In genomic region chr7:27857227-27857626, GRCm38 (mm10) we compare ENCODE assay signal across 21 mouse cellular contexts. TPM values are rescaled to one million over a fixed set of nuclear protein-coding genes. Genes with fewer than 3 reads are reported as not detected.
DNase-seq lines count a peak whose midpoint lies in the region; ATAC-seq and TF ChIP-seq lines count a peak whose summit lies in the region.
"Had no signal": no experiment of that assay in that cellular context is flagged by ENCODE, and none has a peak within 500 bp of the region (broad histone marks: within the 10 kb centered on the region; RNA-seq: fewer than 3 reads in every experiment).

Zfp607a (plus strand) TSS chr7:27857527.

- TF ChIP-seq POLR2A in olfactory bulb, adult 2 months (IDR thresholded peaks at IDR 0.05; ENCODE audit: insufficient read depth, low read depth, low read length) = no peak

- no peaks in the 10 kb centered on the region for H3K9me3 ChIP-seq in neural tube, embryonic 15.5 days (replicated peaks)
- H3K9me3 ChIP-seq in kidney, embryonic 14.5 days (ENCODE audit: control insufficient read depth, low read length) = no peaks in the 10 kb centered on the region
- H3K9me3 ChIP-seq: embryonic facial prominence, embryonic 10.5 days; embryonic facial prominence, embryonic 12.5 days; forebrain, embryonic 13.5 days; forebrain, embryonic 15.5 days had no signal

- peak; percentile 5 for DNase-seq in neural tube, embryonic 10.5 days (ENCODE audit: extremely low spot score, low spot score)
- DNase-seq in kidney, postnatal 36 days = no peak
- DNase-seq: adrenal gland, adult 8-10 months; adrenal gland, postnatal 14 days; adrenal gland, postnatal 36 days; cerebellum, adult 11-12 months; cerebellum, adult 2 months; cerebellum, adult 9-10 months; cerebellum, postnatal 10 days; cerebellum, postnatal 36 days; forebrain, postnatal 0 days had no signal

- no peak within 1 kb of the TSS for H3K4me2 ChIP-seq in neural tube, embryonic 15.5 days
- H3K4me2 ChIP-seq in kidney, embryonic 14.5 days (replicated peaks; ENCODE audit: low read depth, low read length) = no peak within 1 kb of the TSS
- H3K4me2 ChIP-seq: embryonic facial prominence, embryonic 12.5 days; forebrain, embryonic 13.5 days; forebrain, embryonic 15.5 days had no signal

- H3K9ac ChIP-seq in neural tube, embryonic 15.5 days (replicated peaks) = no peak within 1 kb of the TSS
- no peak within 1 kb of the TSS for H3K9ac ChIP-seq in kidney, embryonic 14.5 days (ENCODE audit: low read depth, low read length)
- H3K9ac ChIP-seq: embryonic facial prominence, embryonic 12.5 days; forebrain, embryonic 13.5 days; forebrain, embryonic 15.5 days; forebrain, postnatal 0 days had no signal

- peaks cover 32% of the 10 kb centered on the region for H3K36me3 ChIP-seq in neural tube, embryonic 15.5 days
- peaks cover 7% of the 10 kb centered on the region; the same call in 1 of the 2 replicates for H3K36me3 ChIP-seq in kidney, embryonic 14.5 days (ENCODE audit: control insufficient read depth, insufficient read depth, low read length)

- no peak within 1 kb of the TSS for H3K4me3 ChIP-seq in neural tube, embryonic 15.5 days (replicated peaks)
- H3K4me3 ChIP-seq in olfactory bulb, adult 2 months (ENCODE audit: insufficient read depth, low read depth, low read length) = no peak within 1 kb of the TSS
- no peak within 1 kb of the TSS for H3K4me3 ChIP-seq in kidney, embryonic 14.5 days (ENCODE audit: low read length)
- H3K4me3 ChIP-seq: embryonic facial prominence, embryonic 10.5 days; embryonic facial prominence, embryonic 12.5 days; forebrain, embryonic 13.5 days; forebrain, embryonic 15.5 days had no signal

- no peak for TF ChIP-seq CTCF in olfactory bulb, adult 2 months (IDR thresholded peaks at IDR 0.05; ENCODE audit: insufficient read depth, low read depth, low read length)

- no peak for ATAC-seq in neural tube, embryonic 15.5 days (ENCODE audit: low FRiP score)
- ATAC-seq in common myeloid progenitor, adult 5-6 weeks (replicated peaks; ENCODE audit: low read depth, poor library complexity, severe bottlenecking) = no peak
- no peak for ATAC-seq in kidney, embryonic 14.5 days (ENCODE audit: low FRiP score, low TSS enrichment)
- ATAC-seq: activated CD4-positive, CD25-positive, alpha-beta regulatory T cell, adult 4 months; forebrain, embryonic 13.5 days; forebrain, embryonic 15.5 days; forebrain, postnatal 0 days; Patski had no signal

- WGBS in neural tube, embryonic 15.5 days = 94% methylated on average over 1 of the region's 1 CpGs
- 96% methylated on average over 1 of the region's 1 CpGs for WGBS in olfactory bulb, adult 2 months
- WGBS in kidney, embryonic 14.5 days = 97% methylated on average over 1 of the region's 1 CpGs

- no peaks in the 10 kb centered on the region for H3K27me3 ChIP-seq in neural tube, embryonic 15.5 days (replicated peaks)
- no peaks in the 10 kb centered on the region for H3K27me3 ChIP-seq in kidney, embryonic 14.5 days (ENCODE audit: control insufficient read depth, insufficient read depth, low read length)
- H3K27me3 ChIP-seq: embryonic facial prominence, embryonic 12.5 days; forebrain, embryonic 13.5 days; forebrain, embryonic 15.5 days; Patski had no signal

- H3K4me1 ChIP-seq in neural tube, embryonic 15.5 days = peaks cover 17% of the 10 kb centered on the region
- H3K4me1 ChIP-seq in olfactory bulb, adult 2 months (ENCODE audit: control insufficient read depth, insufficient read depth, low read length) = peaks cover 4% of the 10 kb centered on the region; the same call in 1 of the 2 replicates
- H3K4me1 ChIP-seq in kidney, embryonic 14.5 days (ENCODE audit: control insufficient read depth, insufficient read depth, low read length) = no peaks in the 10 kb centered on the region

- no peak within 1 kb of the TSS for H3K27ac ChIP-seq in neural tube, embryonic 15.5 days (replicated peaks)
- H3K27ac ChIP-seq in olfactory bulb, adult 2 months (ENCODE audit: insufficient read depth, low read depth, low read length) = no peak within 1 kb of the TSS
- H3K27ac ChIP-seq in kidney, embryonic 14.5 days (ENCODE audit: low read depth, low read length) = no peak within 1 kb of the TSS
- H3K27ac ChIP-seq: embryonic facial prominence, embryonic 10.5 days; embryonic facial prominence, embryonic 12.5 days; forebrain, embryonic 13.5 days; forebrain, embryonic 15.5 days had no signal

RNA-seq across cellular contexts. Expression of gene Zfp607a, which starts in this region (rescaled TPM):
- polyA plus RNA-seq in neural tube, embryonic 15.5 days (2015; fragmentation: Nextera tagmentation; extraction: Ambion mirVana) = 1.1 and 1.8 TPM in 2 replicates
- 11.0 and 15.0 TPM in 2 replicates for total RNA-seq in common myeloid progenitor, adult 5-6 weeks (2017)
- not detected in 2 replicates for polyA plus RNA-seq in olfactory bulb, adult 2 months (2012; ENCODE audit: insufficient read depth, insufficient read length, low replicate concordance, missing spikeins)
- polyA plus RNA-seq in kidney, embryonic 14.5 days (2014; fragmentation: Nextera tagmentation; extraction: Ambion mirVana) = 3.2 and 4.4 TPM in 2 replicates
